In the genomic region with DNA sequence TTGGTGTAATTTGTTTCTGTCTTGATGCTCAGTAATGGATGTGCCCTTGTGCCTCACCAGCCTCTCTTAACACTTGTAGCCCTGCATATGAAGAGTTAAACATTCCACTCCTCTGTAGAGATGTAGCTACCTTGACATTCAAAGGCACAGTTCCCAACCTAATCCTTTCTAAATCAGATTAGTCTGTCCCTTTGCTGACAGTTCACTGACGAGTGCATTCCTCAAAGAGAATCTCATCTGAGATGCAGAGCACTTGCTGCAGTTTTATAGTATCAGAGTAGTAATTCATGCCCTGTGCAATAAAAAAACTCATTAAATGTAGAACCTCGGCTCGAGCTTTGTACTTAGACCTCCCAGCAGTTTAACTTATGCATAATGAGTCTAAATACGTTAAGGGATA, we compare ENCODE assay signal across 30 mouse cellular contexts.
DNase-seq lines count a peak whose midpoint lies in the region; ATAC-seq lines count a peak whose summit lies in the region.
"Had no signal": no experiment of that assay in that cellular context is flagged by ENCODE, and none has a peak within 500 bp of the region (broad histone marks: within the 10 kb centered on the region; RNA-seq: fewer than 3 reads in every experiment).

No protein-coding gene starts in this region.

- WGBS in midbrain, embryonic 11.5 days, result 18% methylated on average over 4 of the region's 4 CpGs
- WGBS in midbrain, embryonic 10.5 days, result 30% methylated on average over 4 of the region's 4 CpGs
- 18% methylated on average over 4 of the region's 4 CpGs for WGBS in neural tube, embryonic 13.5 days

- peaks cover 5% of the 10 kb centered on the region; the same call in 1 of the 2 replicates for H3K27me3 ChIP-seq in midbrain, embryonic 11.5 days (ENCODE audit: control insufficient read depth, insufficient read depth, low read length)
- H3K27me3 ChIP-seq in midbrain, embryonic 10.5 days (ENCODE audit: low read depth, poor library complexity, severe bottlenecking), result peaks cover 51% of the 10 kb centered on the region
- H3K27me3 ChIP-seq in neural tube, embryonic 13.5 days, result peaks cover 12% of the 10 kb centered on the region
- H3K27me3 ChIP-seq: embryonic facial prominence, embryonic 15.5 days; heart, embryonic 15.5 days; hindbrain, embryonic 15.5 days; liver, embryonic 12.5 days had no signal

- H3K4me3 ChIP-seq in midbrain, embryonic 11.5 days (ENCODE audit: low read depth, low read length), result no peak overlapping the region
- H3K4me3 ChIP-seq in midbrain, embryonic 10.5 days, result no peak overlapping the region
- H3K4me3 ChIP-seq in neural tube, embryonic 13.5 days, result no peak overlapping the region
- H3K4me3 ChIP-seq: embryonic facial prominence, embryonic 10.5 days; embryonic facial prominence, embryonic 15.5 days; heart, embryonic 10.5 days; heart, embryonic 15.5 days; hindbrain, embryonic 15.5 days; intestine, embryonic 15.5 days; liver, embryonic 12.5 days had no signal

- no peaks in the 10 kb centered on the region for H3K36me3 ChIP-seq in midbrain, embryonic 11.5 days (ENCODE audit: control insufficient read depth, insufficient read depth, low read length)
- no peaks in the 10 kb centered on the region for H3K36me3 ChIP-seq in midbrain, embryonic 10.5 days
- no peaks in the 10 kb centered on the region for H3K36me3 ChIP-seq in neural tube, embryonic 13.5 days
- H3K36me3 ChIP-seq: embryonic facial prominence, embryonic 10.5 days; embryonic facial prominence, embryonic 15.5 days; G1E; heart, embryonic 10.5 days; heart, embryonic 15.5 days; hindbrain, embryonic 15.5 days; intestine, embryonic 15.5 days; liver, embryonic 12.5 days had no signal

- H3K9ac ChIP-seq in midbrain, embryonic 11.5 days (ENCODE audit: low read length), result no peak overlapping the region
- H3K9ac ChIP-seq in neural tube, embryonic 13.5 days, result no peak overlapping the region
- H3K9ac ChIP-seq: embryonic facial prominence, embryonic 15.5 days; heart, embryonic 15.5 days; hindbrain, embryonic 15.5 days; intestine, embryonic 15.5 days; liver, embryonic 12.5 days; liver, postnatal 0 days had no signal

- H3K4me2 ChIP-seq in midbrain, embryonic 11.5 days, result no peak overlapping the region
- no peak overlapping the region for H3K4me2 ChIP-seq in neural tube, embryonic 13.5 days
- H3K4me2 ChIP-seq: embryonic facial prominence, embryonic 15.5 days; heart, embryonic 15.5 days; hindbrain, embryonic 15.5 days; intestine, embryonic 15.5 days; liver, embryonic 12.5 days had no signal

- H3K27ac ChIP-seq in midbrain, embryonic 11.5 days (ENCODE audit: low read depth, low read length), result no peak overlapping the region
- no peak overlapping the region for H3K27ac ChIP-seq in midbrain, embryonic 10.5 days (replicated peaks)
- H3K27ac ChIP-seq in neural tube, embryonic 13.5 days (replicated peaks), result peak overlapping the region; percentile 42; the same call in 1 of the 2 replicates
- H3K27ac ChIP-seq: embryonic facial prominence, embryonic 10.5 days; embryonic facial prominence, embryonic 15.5 days; heart, embryonic 10.5 days; heart, embryonic 15.5 days; hindbrain, embryonic 15.5 days; intestine, embryonic 15.5 days; kidney, postnatal 0 days; liver, embryonic 12.5 days had no signal

- peak; percentile 14 for DNase-seq in embryo, embryonic 11 days
- DNase-seq in embryo, embryonic 9.5 days (ENCODE audit: extremely low spot score), result no peak
- peak; percentile 81 for DNase-seq in midbrain, embryonic 11.5 days (ENCODE audit: low spot score, missing footprints)
- no peak for DNase-seq in midbrain, embryonic 10.5 days (ENCODE audit: low spot score)
- peak; percentile 11 for DNase-seq in ZHBTc4 (ENCODE audit: low read depth, low spot score)
- no peak for DNase-seq in adrenal gland, postnatal 14 days
- DNase-seq in cerebellum, adult 9-10 months, result no peak
- DNase-seq: adrenal gland, postnatal 36 days; cerebellum, adult 2 months; cerebellum, postnatal 36 days; gastrocnemius, postnatal 14 days; kidney, adult 2 months; kidney, postnatal 4 days; layer of hippocampus, postnatal 36 days; left cerebral cortex, postnatal 4 days; liver, postnatal 0 days; lung, postnatal 36 days; retina, postnatal 1 day; right cerebral cortex, postnatal 14 days had no signal

- H3K4me1 ChIP-seq in midbrain, embryonic 11.5 days (ENCODE audit: control insufficient read depth, insufficient read depth, low read length), result peaks cover 15% of the 10 kb centered on the region
- peaks cover 32% of the 10 kb centered on the region for H3K4me1 ChIP-seq in midbrain, embryonic 10.5 days
- peaks cover 14% of the 10 kb centered on the region for H3K4me1 ChIP-seq in neural tube, embryonic 13.5 days (replicated peaks)
- H3K4me1 ChIP-seq: embryonic facial prominence, embryonic 15.5 days; heart, embryonic 10.5 days; heart, embryonic 15.5 days; hindbrain, embryonic 15.5 days; intestine, embryonic 15.5 days; liver, embryonic 12.5 days had no signal

- no peaks in the 10 kb centered on the region for H3K9me3 ChIP-seq in midbrain, embryonic 11.5 days (ENCODE audit: control insufficient read depth, low read length)
- no peaks in the 10 kb centered on the region for H3K9me3 ChIP-seq in midbrain, embryonic 10.5 days (replicated peaks)
- no peaks in the 10 kb centered on the region for H3K9me3 ChIP-seq in neural tube, embryonic 13.5 days
- H3K9me3 ChIP-seq: embryonic facial prominence, embryonic 10.5 days; embryonic facial prominence, embryonic 15.5 days; G1E; heart, embryonic 10.5 days; heart, embryonic 15.5 days; hindbrain, embryonic 15.5 days; intestine, embryonic 15.5 days; liver, embryonic 12.5 days had no signal

- 0 out of 2 replicates have a peak, but pooled peaks have one; percentile 50 for ATAC-seq in midbrain, embryonic 11.5 days (ENCODE audit: low FRiP score)
- peak; percentile 76; the same call in 1 of the 2 replicates for ATAC-seq in neural tube, embryonic 13.5 days (ENCODE audit: low read depth)
- ATAC-seq: forebrain, embryonic 14.5 days; intestine, embryonic 15.5 days; liver, embryonic 12.5 days; liver, postnatal 0 days had no signal

Comparison
In these comparisons a context has a peak if more than half of its experiments do, and no peak if none do; other contexts are left out.
1. DNase-seq: peak in embryo, embryonic 11 days (single experiment), midbrain, embryonic 11.5 days (single experiment) and ZHBTc4 (single experiment); none in embryo, embryonic 9.5 days (single experiment), midbrain, embryonic 10.5 days (single experiment), adrenal gland, postnatal 14 days (single experiment) and cerebellum, adult 9-10 months (single experiment).